Mouse (Mus musculus): Measurements from ENCODE around the gene Itsn1.

Gene Itsn1

GRCm38 (mm10) chr16:91822325-91822724 lies 93.2 kb downstream of the Itsn1 start:
- DNase-seq, result no peak

GRCm38 (mm10) chr16:91822759-91823158 lies 93.7 kb downstream of the Itsn1 start:
- no peak for DNase-seq

- peak; percentile 43 for DNase-seq
Observed at GRCm38 (mm10) chr16:91825774-91826325, 96.8 kb downstream of the Itsn1 start.

GRCm38 (mm10) chr16:91826893-91827292 lies 97.8 kb downstream of the Itsn1 start:
- DNase-seq, result no peak

- DNase-seq, result no peak
Observed at GRCm38 (mm10) chr16:91827456-91827855, 98.4 kb downstream of the Itsn1 start.

- no peak for DNase-seq
Observed at GRCm38 (mm10) chr16:91828160-91828559, 99.1 kb downstream of the Itsn1 start.

GRCm38 (mm10) chr16:91828603-91829002 lies 99.5 kb downstream of the Itsn1 start:
- DNase-seq, result no peak

GRCm38 (mm10) chr16:91829121-91829520 lies 100.0 kb downstream of the Itsn1 start:
- DNase-seq, result no peak

GRCm38 (mm10) chr16:91830260-91830659 lies 101.2 kb downstream of the Itsn1 start:
- DNase-seq, result peak; percentile 67

GRCm38 (mm10) chr16:91833121-91833520 lies 104.0 kb downstream of the Itsn1 start:
- no peak for DNase-seq

GRCm38 (mm10) chr16:91833558-91833957 lies 104.5 kb downstream of the Itsn1 start:
- no peak for DNase-seq

- no peak for DNase-seq
Observed at GRCm38 (mm10) chr16:91833981-91834380, 104.9 kb downstream of the Itsn1 start.

GRCm38 (mm10) chr16:91835790-91836189 lies 106.7 kb downstream of the Itsn1 start:
- no peak for DNase-seq

GRCm38 (mm10) chr16:91836592-91837557 lies 107.8 kb downstream of the Itsn1 start:
- no peak for DNase-seq

- no peak for DNase-seq
Observed at GRCm38 (mm10) chr16:91837558-91838041, 108.5 kb downstream of the Itsn1 start.

- no peak for DNase-seq
Observed at GRCm38 (mm10) chr16:91838771-91839170, 109.7 kb downstream of the Itsn1 start.

GRCm38 (mm10) chr16:91839462-91839861 lies 110.4 kb downstream of the Itsn1 start:
- DNase-seq, result peak; percentile 83

GRCm38 (mm10) chr16:91841026-91841630 lies 112.0 kb downstream of the Itsn1 start:
- DNase-seq, result peak; percentile 33

GRCm38 (mm10) chr16:91846089-91846741 lies 117.1 kb downstream of the Itsn1 start:
- DNase-seq, result peak; percentile 64

GRCm38 (mm10) chr16:91847525-91848225 lies 118.6 kb downstream of the Itsn1 start:
- peak; percentile 51 for DNase-seq

GRCm38 (mm10) chr16:91848505-91848904 lies 119.4 kb downstream of the Itsn1 start:
- DNase-seq, result no peak

GRCm38 (mm10) chr16:91848906-91849603 lies 120.0 kb downstream of the Itsn1 start:
- no peak for DNase-seq
